Mouse (Mus musculus) neural tube, embryonic 13.5 days (tissue): ENCODE measurements around the gene Usp2. TPM values are rescaled to one million over a fixed set of nuclear protein-coding genes. Genes with fewer than 3 reads are reported as not detected.

Experiments used
- ATAC-seq: fragments of 200-750 bp; cut with Nextera tagmentation; 2 replicates; pipeline ENCODE4 v1.8.0; 2017; ENCODE audit warnings: low read depth, mild to moderate bottlenecking, moderate TSS enrichment, moderate library complexity
- H3K27ac ChIP-seq: fragments of 300-500 bp; sonication (generic); replicated peaks from 2 replicates; pipeline ENCODE4 v1.5.1; 2015; ENCODE audit warnings: moderate library complexity, mild to moderate bottlenecking, inconsistent platforms
- H3K27me3 ChIP-seq: fragments of 300-500 bp; sonication (generic); 2 replicates; pipeline ENCODE4 v1.6.1; 2015; ENCODE audit warnings: mild to moderate bottlenecking, inconsistent platforms
- H3K36me3 ChIP-seq: fragments of 300-500 bp; sonication (generic); 2 replicates; pipeline ENCODE4 v1.6.1; 2015; ENCODE audit warnings: mild to moderate bottlenecking, inconsistent platforms
- H3K4me1 ChIP-seq: fragments of 300-500 bp; sonication (generic); replicated peaks from 2 replicates; pipeline ENCODE4 v1.6.1; 2015; ENCODE audit warnings: inconsistent platforms
- H3K4me2 ChIP-seq: fragments of 300-500 bp; sonication (generic); 2 replicates; pipeline ENCODE4 v1.6.1; 2015; ENCODE audit warnings: inconsistent platforms, mild to moderate bottlenecking, moderate library complexity
- H3K4me3 ChIP-seq: fragments of 300-500 bp; sonication (generic); 2 replicates; pipeline ENCODE4 v1.5.1; 2015; ENCODE audit warnings: mild to moderate bottlenecking, inconsistent platforms
- H3K9ac ChIP-seq: fragments of 300-500 bp; sonication (generic); 2 replicates; pipeline ENCODE4 v1.6.1; 2015; ENCODE audit warnings: moderate library complexity, mild to moderate bottlenecking, inconsistent platforms
- H3K9me3 ChIP-seq: fragments of 300-500 bp; sonication (generic); 2 replicates; pipeline ENCODE4 v1.6.1; 2016; ENCODE audit warnings: inconsistent platforms
- WGBS: fragments of 180-500 bp; shearing (Covaris S2); methylation state at CpG from one replicate; pipeline ENCODE4 v1.1.7; 2015; 5-methylcytosine and 5-hydroxymethylcytosine counted together
- polyA plus RNA-seq: library from polyadenylated mRNA; unstranded; fragments of >200 nt; fragmentation: Nextera tagmentation; extraction: Ambion mirVana; gene quantifications from 2 replicates; pipeline ENCODE4 v1.2.1, GENCODE M21; 2015

Gene Usp2
- polyA plus RNA-seq, 1 experiment from 2014 or later, result 8.7 TPM

- Histone ChIP-seq H3K4me2 (no peak overlapping the region), H3K9me3 (no peaks in the 10 kb centered on the region), H3K9ac (no peak overlapping the region), H3K4me3 (no peak overlapping the region), H3K4me1 (peaks cover 29% of the 10 kb centered on the region), H3K36me3 (peaks cover 13% of the 10 kb centered on the region; the same call in 1 of the 2 replicates), H3K27ac (no peak overlapping the region), H3K27me3 (peaks cover 38% of the 10 kb centered on the region)
- no peak for ATAC-seq
- 56% methylated on average over 12 of the region's 12 CpGs for WGBS
Observed at GRCm38 (mm10) chr9:44088877-44089608, 22.2 kb downstream of the Usp2 start.

GRCm38 (mm10) chr9:44093612-44094503 is 27.0 kb downstream of the Usp2 start:
- peaks cover 13% of the 10 kb centered on the region; the same call in 1 of the 2 replicates for H3K36me3 ChIP-seq
- peak overlapping the region; percentile 46 for H3K4me2 ChIP-seq
- 28% methylated on average over 24 of the region's 24 CpGs for WGBS
- H3K4me1 ChIP-seq, result peaks cover 17% of the 10 kb centered on the region
- no peak overlapping the region for H3K27ac ChIP-seq
- peak overlapping the region; percentile 19 for H3K4me3 ChIP-seq
- peak overlapping the region; percentile 47; the same call in 1 of the 2 replicates for H3K9ac ChIP-seq
- peak; percentile 45; the same call in 1 of the 2 replicates for ATAC-seq
- no peaks in the 10 kb centered on the region for H3K9me3 ChIP-seq
- no peaks in the 10 kb centered on the region for H3K27me3 ChIP-seq

GRCm38 (mm10) chr9:44094737-44095136 is 27.9 kb downstream of the Usp2 start:
- Histone ChIP-seq H3K4me1 (peaks cover 17% of the 10 kb centered on the region), H3K4me3 (no peak overlapping the region), H3K27ac (no peak overlapping the region), H3K4me2 (no peak overlapping the region), H3K9me3 (no peaks in the 10 kb centered on the region), H3K27me3 (no peaks in the 10 kb centered on the region), H3K9ac (no peak overlapping the region), H3K36me3 (peaks cover 13% of the 10 kb centered on the region; the same call in 1 of the 2 replicates)
- 90% methylated on average over 3 of the region's 3 CpGs for WGBS
- ATAC-seq, result no peak

- no peak overlapping the region for H3K4me2 ChIP-seq
- no peak overlapping the region for H3K9ac ChIP-seq
- H3K27ac ChIP-seq, result no peak overlapping the region
Observed at GRCm38 (mm10) chr9:44095781-44096180, 29.0 kb downstream of the Usp2 start.

GRCm38 (mm10) chr9:44096536-44096935 is 29.7 kb downstream of the Usp2 start:
- H3K36me3 ChIP-seq, result peaks cover 9% of the 10 kb centered on the region; the same call in 1 of the 2 replicates
- 20% methylated on average over 9 of the region's 9 CpGs for WGBS
- no peaks in the 10 kb centered on the region for H3K27me3 ChIP-seq
- peaks cover 17% of the 10 kb centered on the region for H3K4me1 ChIP-seq
- H3K4me3 ChIP-seq, result no peak overlapping the region
- H3K9ac ChIP-seq, result no peak overlapping the region
- H3K9me3 ChIP-seq, result no peaks in the 10 kb centered on the region
- no peak overlapping the region for H3K27ac ChIP-seq
- ATAC-seq, result peak; percentile 72
- no peak overlapping the region for H3K4me2 ChIP-seq

More at GRCm38 (mm10) chr9:44095781-44096180, 29.0 kb downstream of the Usp2 start:
- no peak for ATAC-seq
- H3K27me3 ChIP-seq, result no peaks in the 10 kb centered on the region
- peaks cover 13% of the 10 kb centered on the region; the same call in 1 of the 2 replicates for H3K36me3 ChIP-seq
- peaks cover 17% of the 10 kb centered on the region for H3K4me1 ChIP-seq
- no peak overlapping the region for H3K4me3 ChIP-seq
- H3K9me3 ChIP-seq, result no peaks in the 10 kb centered on the region
- WGBS, result 89% methylated on average over 9 of the region's 9 CpGs

- WGBS, result 75% methylated on average over 9 of the region's 9 CpGs
Observed at GRCm38 (mm10) chr9:44101490-44101889, 34.7 kb downstream of the Usp2 start, which contains the start of gene Mfrp. Gene Mfrp (plus strand): TSS chr9:44101729.

GRCm38 (mm10) chr9:44104881-44105280 is 38.1 kb downstream of the Usp2 start:
- WGBS, result 92% methylated on average over 7 of the region's 7 CpGs
- Histone ChIP-seq H3K9ac (no peak overlapping the region), H3K36me3 (peaks cover 8% of the 10 kb centered on the region; the same call in 1 of the 2 replicates), H3K27ac (no peak overlapping the region), H3K4me1 (peaks cover 41% of the 10 kb centered on the region), H3K4me2 (no peak overlapping the region), H3K4me3 (no peak overlapping the region), H3K9me3 (no peaks in the 10 kb centered on the region), H3K27me3 (no peaks in the 10 kb centered on the region)
- ATAC-seq, result no peak

More at GRCm38 (mm10) chr9:44101490-44101889, 34.7 kb downstream of the Usp2 start, which contains the start of gene Mfrp:
- no peak within 1 kb of the TSS for H3K4me2 ChIP-seq
- ATAC-seq, result no peak
- no peak within 1 kb of the TSS for H3K27ac ChIP-seq
- H3K27me3 ChIP-seq, result no peaks in the 10 kb centered on the region
- peaks cover 8% of the 10 kb centered on the region; the same call in 1 of the 2 replicates for H3K36me3 ChIP-seq
- no peak within 1 kb of the TSS for H3K9ac ChIP-seq
- H3K4me1 ChIP-seq, result peaks cover 11% of the 10 kb centered on the region
- no peak within 1 kb of the TSS for H3K4me3 ChIP-seq
- H3K9me3 ChIP-seq, result no peaks in the 10 kb centered on the region

GRCm38 (mm10) chr9:44105781-44106180 is 39.0 kb downstream of the Usp2 start:
- no peak for ATAC-seq
- H3K4me3 ChIP-seq, result no peak overlapping the region
- 87% methylated on average over 10 of the region's 10 CpGs for WGBS
- peaks cover 50% of the 10 kb centered on the region for H3K4me1 ChIP-seq
- no peaks in the 10 kb centered on the region for H3K27me3 ChIP-seq
- no peak overlapping the region for H3K9ac ChIP-seq
- no peak overlapping the region for H3K27ac ChIP-seq
- peaks cover 8% of the 10 kb centered on the region; the same call in 1 of the 2 replicates for H3K36me3 ChIP-seq
- H3K9me3 ChIP-seq, result no peaks in the 10 kb centered on the region
- H3K4me2 ChIP-seq, result no peak overlapping the region

GRCm38 (mm10) chr9:44106182-44106581 is 39.4 kb downstream of the Usp2 start:
- Histone ChIP-seq H3K4me3 (no peak overlapping the region), H3K27me3 (no peaks in the 10 kb centered on the region), H3K9me3 (no peaks in the 10 kb centered on the region), H3K27ac (peak overlapping the region; percentile 72), H3K4me2 (no peak overlapping the region), H3K9ac (0 out of 2 replicates have a peak overlapping the region, but pooled peaks have one; percentile 60), H3K4me1 (peaks cover 52% of the 10 kb centered on the region), H3K36me3 (peaks cover 8% of the 10 kb centered on the region; the same call in 1 of the 2 replicates)
- no peak for ATAC-seq
- 95% methylated on average over 7 of the region's 7 CpGs for WGBS

GRCm38 (mm10) chr9:44106596-44106995 is 39.8 kb downstream of the Usp2 start:
- Histone ChIP-seq H3K27me3 (no peaks in the 10 kb centered on the region), H3K9me3 (no peaks in the 10 kb centered on the region), H3K4me2 (peak overlapping the region; percentile 33; the same call in 1 of the 2 replicates), H3K4me1 (peaks cover 53% of the 10 kb centered on the region), H3K27ac (peak overlapping the region; percentile 72), H3K4me3 (no peak overlapping the region), H3K36me3 (peaks cover 8% of the 10 kb centered on the region; the same call in 1 of the 2 replicates), H3K9ac (peak overlapping the region; percentile 60; the same call in 1 of the 2 replicates)
- 68% methylated on average over 4 of the region's 4 CpGs for WGBS
- no peak for ATAC-seq

- H3K27ac ChIP-seq, result peak within 1 kb of the TSS; percentile 72
- no peaks in the 10 kb centered on the region for H3K27me3 ChIP-seq
- H3K4me1 ChIP-seq, result peaks cover 57% of the 10 kb centered on the region
- H3K4me2 ChIP-seq, result peak within 1 kb of the TSS; percentile 33
- no peak within 1 kb of the TSS for H3K4me3 ChIP-seq
- H3K36me3 ChIP-seq, result peaks cover 8% of the 10 kb centered on the region; the same call in 1 of the 2 replicates
- H3K9ac ChIP-seq, result peak within 1 kb of the TSS; percentile 60
- peak; percentile 71 for ATAC-seq
- H3K9me3 ChIP-seq, result no peaks in the 10 kb centered on the region
- 47% methylated on average over 8 of the region's 8 CpGs for WGBS
Observed at GRCm38 (mm10) chr9:44107110-44107509, 40.3 kb downstream of the Usp2 start, which contains the start of gene C1qtnf5. Gene C1qtnf5 (plus strand): TSS chr9:44107245.
